Mouse (Mus musculus) CH12.LX (cell line): Measurements from ENCODE around the gene Atmin. TPM values are rescaled to one million over a fixed set of nuclear protein-coding genes. Genes with fewer than 3 reads are reported as not detected.
A peak's percentile ranks its signal among the peaks of the same experiment; 100 is the strongest.

Experiments
- DNase-seq: peaks from one replicate; pipeline ENCODE4 v3.0.0-alpha.2; 2013; ENCODE audit errors: extremely low read depth
- H3K27ac ChIP-seq: 2 replicates; pipeline ENCODE4 v1.5.1; 2012; ENCODE audit warnings: low read depth, mild to moderate bottlenecking, control low read depth, moderate library complexity; ENCODE audit not compliant: insufficient read depth
- H3K27me3 ChIP-seq: replicated peaks from 2 replicates; pipeline ENCODE3; 2012; ENCODE audit warnings: inconsistent platforms
- H3K36me3 ChIP-seq, 2 experiments: replicated peaks in 1 of 2; 2 replicates each; pipeline versions ENCODE3 to v1.6.1; 2012; ENCODE audit warnings: inconsistent platforms in 1 of 2, low read length in 1 of 2, mild to moderate bottlenecking in 1 of 2, mixed read lengths in 1 of 2, moderate library complexity in 1 of 2; ENCODE audit not compliant: control insufficient read depth in 1 of 2, insufficient read depth in 1 of 2
- H3K4me1 ChIP-seq, 2 experiments: 2 replicates each; pipeline ENCODE4 v1.6.1; 2012; ENCODE audit warnings: inconsistent platforms in 1 of 2, moderate library complexity in 1 of 2; ENCODE audit not compliant: insufficient read depth in 2 of 2, control insufficient read depth in 1 of 2
- H3K4me2 ChIP-seq: 2 replicates; pipeline ENCODE4 v1.6.1; 2012; ENCODE audit warnings: low read depth, mild to moderate bottlenecking, control low read depth; ENCODE audit not compliant: poor library complexity, insufficient read depth, severe bottlenecking
- H3K4me3 ChIP-seq, 3 experiments: fragments of 150-350 bp in 1 of 3; sonication (generic) in 1 of 3; replicated peaks in 1 of 3; 2 replicates each; pipeline versions ENCODE3 to v1.5.1; 2011 to 2012; ENCODE audit warnings: low read depth in 2 of 3, low read length in 2 of 3, mild to moderate bottlenecking in 2 of 3, moderate library complexity in 2 of 3, control low read depth in 1 of 3, improper control_type of control experiment in 1 of 3, inconsistent platforms in 1 of 3, mixed read lengths in 1 of 3; ENCODE audit not compliant: poor library complexity in 1 of 3
- H3K79me2 ChIP-seq: replicated peaks from 2 replicates; pipeline ENCODE4 v1.6.1; 2012; ENCODE audit warnings: mild to moderate bottlenecking, moderate library complexity; ENCODE audit not compliant: control insufficient read depth, poor library complexity, insufficient read depth, severe bottlenecking; ENCODE audit errors: extremely low read depth
- H3K9ac ChIP-seq: 2 replicates; pipeline ENCODE4 v1.6.1; 2012; ENCODE audit warnings: low read depth, mild to moderate bottlenecking, control low read depth, moderate library complexity; ENCODE audit not compliant: insufficient read depth
- H3K9me3 ChIP-seq: replicated peaks from 2 replicates; pipeline ENCODE3; 2012; ENCODE audit warnings: low read length, inconsistent platforms, mixed read lengths
- BHLHE40 ChIP-seq: IDR thresholded peaks from 2 replicates; pipeline ENCODE4 v1.6.1; 2011; ENCODE audit warnings: mild to moderate bottlenecking, low read depth, low read length, improper control_type of control experiment
- CHD2 ChIP-seq: IDR thresholded peaks from 2 replicates; pipeline ENCODE4 v1.6.1; 2011; ENCODE audit warnings: low read length, improper control_type of control experiment
- CTCF ChIP-seq, 2 experiments: IDR thresholded peaks in 1 of 2; conservative IDR thresholded peaks in 1 of 2; 2 replicates each; pipeline ENCODE4 v1.5.1; 2011 to 2012; ENCODE audit warnings: low read depth in 2 of 2, low read length in 2 of 2, improper control_type of control experiment in 1 of 2, inconsistent platforms in 1 of 2, mild to moderate bottlenecking in 1 of 2, moderate library complexity in 1 of 2
- ELF1 ChIP-seq: IDR thresholded peaks from 2 replicates; pipeline ENCODE4 v1.6.1; 2014; ENCODE audit warnings: low read depth, mild to moderate bottlenecking, inconsistent platforms, low read length, improper control_type of control experiment
- EP300 ChIP-seq: IDR thresholded peaks from 2 replicates; pipeline ENCODE4 v1.6.1; 2011; ENCODE audit warnings: low read length, improper control_type of control experiment
- HCFC1 ChIP-seq: IDR thresholded peaks from 2 replicates; pipeline ENCODE4 v1.6.1; 2012; ENCODE audit warnings: low read depth, mild to moderate bottlenecking, inconsistent platforms, low read length, improper control_type of control experiment
- IRF4 ChIP-seq: IDR thresholded peaks from 2 replicates; pipeline ENCODE4 v1.6.1; 2014; ENCODE audit warnings: low read depth, mild to moderate bottlenecking, inconsistent platforms, low read length, improper control_type of control experiment
- JUND ChIP-seq: conservative IDR thresholded peaks from 2 replicates; pipeline ENCODE4 v1.6.1; 2011; ENCODE audit warnings: low read depth, low read length, improper control_type of control experiment
- KAT2A ChIP-seq: IDR thresholded peaks from 2 replicates; pipeline ENCODE4 v1.6.1; 2012; ENCODE audit warnings: low read length, improper control_type of control experiment, inconsistent platforms; ENCODE audit not compliant: insufficient replicate concordance
- MAZ ChIP-seq: IDR thresholded peaks from 2 replicates; pipeline ENCODE4 v1.6.1; 2012; ENCODE audit warnings: low read depth, mild to moderate bottlenecking, inconsistent platforms, low read length, improper control_type of control experiment, moderate library complexity
- MEF2A ChIP-seq: IDR thresholded peaks from 2 replicates; pipeline ENCODE4 v1.6.1; 2014; ENCODE audit warnings: low read depth, mild to moderate bottlenecking, inconsistent platforms, low read length, improper control_type of control experiment, borderline replicate concordance
- MXI1 ChIP-seq: IDR thresholded peaks from 2 replicates; pipeline ENCODE4 v1.6.1; 2011; ENCODE audit warnings: mild to moderate bottlenecking, low read depth, low read length, improper control_type of control experiment
- MYC ChIP-seq: IDR thresholded peaks from 2 replicates; pipeline ENCODE4 v1.6.1; 2011; ENCODE audit warnings: low read depth, mild to moderate bottlenecking, improper control_type of control experiment, low read length
- NRF1 ChIP-seq: IDR thresholded peaks from 2 replicates; pipeline ENCODE4 v1.6.1; 2014; ENCODE audit warnings: low read depth, mild to moderate bottlenecking, inconsistent platforms, low read length, improper control_type of control experiment, moderate library complexity
- PAX5 ChIP-seq: IDR thresholded peaks from 2 replicates; pipeline ENCODE4 v1.6.1; 2012; ENCODE audit warnings: low read length, inconsistent platforms, mixed read lengths
- POLR2A ChIP-seq: IDR thresholded peaks from 2 replicates; pipeline ENCODE4 v1.6.1; 2011; ENCODE audit warnings: low read depth, mild to moderate bottlenecking, improper control_type of control experiment, low read length
- RAD21 ChIP-seq: IDR thresholded peaks from 2 replicates; pipeline ENCODE4 v1.6.1; 2011; ENCODE audit warnings: low read depth, mild to moderate bottlenecking, low read length, improper control_type of control experiment, moderate library complexity
- SIN3A ChIP-seq: IDR thresholded peaks from 2 replicates; pipeline ENCODE4 v1.6.1; 2012; ENCODE audit warnings: low read length, improper control_type of control experiment, inconsistent platforms
- SMC3 ChIP-seq: IDR thresholded peaks from 2 replicates; pipeline ENCODE4 v1.6.1; 2011; ENCODE audit warnings: low read depth, low read length, improper control_type of control experiment
- TCF12 ChIP-seq: IDR thresholded peaks from 2 replicates; pipeline ENCODE4 v1.6.1; 2014; ENCODE audit warnings: low read depth, mild to moderate bottlenecking, inconsistent platforms, low read length, improper control_type of control experiment
- UBTF ChIP-seq: IDR thresholded peaks from 2 replicates; pipeline ENCODE4 v1.6.1; 2012; ENCODE audit warnings: low read depth, mild to moderate bottlenecking, inconsistent platforms, low read length, improper control_type of control experiment, moderate library complexity
- ZC3H11A ChIP-seq: IDR thresholded peaks from 2 replicates; pipeline ENCODE4 v1.6.1; 2012; ENCODE audit warnings: low read depth, mild to moderate bottlenecking, inconsistent platforms, low read length, improper control_type of control experiment
- ZMIZ1 ChIP-seq: IDR thresholded peaks from 2 replicates; pipeline ENCODE4 v1.6.1; 2012; ENCODE audit warnings: low read depth, mild to moderate bottlenecking, inconsistent platforms, low read length, improper control_type of control experiment
- dilution Hi-C: fragments of 300-500 bp; cut with MboI; formaldehyde crosslinking; loops from 2 replicates; pipeline ENCODE4 v1.14.3; 2020; ENCODE audit warnings: low sequenced_read_pairs; ENCODE audit not compliant: extremely low pct_unique_long_range_greater_than_20kb, extremely low pct_ligation_motif_present
- in situ Hi-C: fragments of 300-500 bp; cut with MboI; formaldehyde crosslinking; loops from 3 replicates; pipeline ENCODE4 v1.14.3; 2019; ENCODE audit warnings: low sequenced_read_pairs, low pct_ligation_motif_present, low pct_unique_long_range_greater_than_20kb, mixed read lengths
- polyA plus RNA-seq: library from polyadenylated mRNA; unstranded; fragments of >175 nt; gene quantifications from 2 replicates; pipeline ENCODE4 v1.2.1, GENCODE M21; 2012; ENCODE audit warnings: low read depth; ENCODE audit not compliant: insufficient read length
- total RNA-seq, 2 experiments: library from RNA; depleted of rRNA; stranded (reverse); fragments of 300-350 nt in 1 of 2; fragments of >200 nt in 1 of 2; gene quantifications; 2 replicates each; pipeline ENCODE4 v1.2.3; 2012 to 2014

The Atmin gene
- total RNA-seq (2012; rRNA removed) (13.5 and 14.8 TPM in 2 replicates), total RNA-seq (2014; rRNA removed) (9.3 and 9.4 TPM in 2 replicates), polyA plus RNA-seq (16.0 and 22.0 TPM in 2 replicates)

DNA sequence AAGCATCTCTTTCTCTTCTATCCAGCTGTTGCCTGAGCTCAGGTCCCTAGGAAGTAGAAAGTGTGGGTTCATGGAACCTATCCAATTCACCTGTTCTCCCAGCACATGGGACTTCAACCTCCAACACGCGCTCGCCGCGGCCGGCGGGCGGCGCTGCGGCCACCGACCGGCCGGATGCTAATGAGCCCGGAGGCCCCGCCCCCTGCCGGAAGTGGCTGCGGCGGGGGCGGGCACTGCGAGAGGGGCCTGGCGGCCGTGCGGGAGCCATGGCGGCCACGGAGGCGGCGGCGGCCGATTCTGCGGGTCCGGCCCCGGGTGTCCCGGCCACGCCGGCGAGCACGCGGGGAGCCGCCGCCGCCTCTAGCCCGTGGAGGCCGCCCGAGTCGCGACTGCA lies at the start of gene Atmin:
Gene Atmin, plus strand, starts transcription at position 233 of the 394 bp plus-strand sequence.
- peaks cover 16 to 42% of the 10 kb centered on the region in 2 experiments for H3K36me3 ChIP-seq
- peaks cover 11 to 30% of the 10 kb centered on the region in 2 experiments for H3K4me1 ChIP-seq
- peak within 1 kb of the TSS; percentile 79 for H3K9ac ChIP-seq
- no peaks in the 10 kb centered on the region for H3K27me3 ChIP-seq
- H3K27ac ChIP-seq, result peak within 1 kb of the TSS; percentile 92
- peak; percentile 75 for DNase-seq
- H3K4me3 ChIP-seq, result peak within 1 kb of the TSS; percentile 69 to 98 (median 98)
- peak within 1 kb of the TSS; percentile 98 for H3K4me2 ChIP-seq
- TF ChIP-seq BHLHE40 (0 out of 2 replicates have a peak, but pooled peaks have one; percentile 26), MEF2A (peak; percentile 27; the same call in 1 of the 2 replicates), ELF1 (peak; percentile 87), MAZ (0 out of 2 replicates have a peak, but pooled peaks have one; percentile 33), CTCF (conservative IDR thresholded peaks at IDR 0.05 in 1 of 2, IDR thresholded peaks at IDR 0.05 in 1 of 2; ENCODE audit: low read depth in 2 of 2, low read length in 2 of 2) (peak in 1 of 2 experiments; percentile 86; a peak in 2 of 4 replicates), POLR2A (peak; percentile 58; the same call in 1 of the 2 replicates), IRF4 (peak; percentile 42; the same call in 1 of the 2 replicates), RAD21 (peak; percentile 42), HCFC1 (peak; percentile 50), JUND (no peak), SMC3 (peak; percentile 86), KAT2A (peak; percentile 60; the same call in 1 of the 2 replicates), EP300 (no peak), MXI1 (peak; percentile 72), CHD2 (no peak), UBTF (no peak), ZC3H11A (no peak), SIN3A (peak; percentile 79; the same call in 1 of the 2 replicates), ZMIZ1 (0 out of 2 replicates have a peak, but pooled peaks have one; percentile 34), PAX5 (no peak), MYC (peak; percentile 38; the same call in 1 of the 2 replicates), NRF1 (peak; percentile 43; the same call in 1 of the 2 replicates), TCF12 (peak; percentile 66)
- no peaks in the 10 kb centered on the region for H3K9me3 ChIP-seq
- dilution Hi-C loops (no loop called here), in situ Hi-C loops (no loop called here)
- peaks cover 35% of the 10 kb centered on the region for H3K79me2 ChIP-seq
